Mouse (Mus musculus): ENCODE results near the gene Fam186a.
"Not testable (repeated sequence)": the region's sequence is repeated elsewhere in the genome, so short reads cannot be mapped to it uniquely, and the experiment has no call there.

The Fam186a gene

GRCm38 (mm10) chr15:99934501-99934900 lies 32.4 kb downstream of the Fam186a start:
- DNase-seq (ENCODE audit: low read depth, low spot score), result peak; percentile 11

- no peak for DNase-seq (ENCODE audit: low read depth, low spot score)
These were observed 35.6 kb downstream of the Fam186a start for GRCm38 (mm10) chr15:99931231-99931630.

- no peak for DNase-seq (ENCODE audit: low read depth, low spot score)
These were observed 47.2 kb downstream of the Fam186a start for GRCm38 (mm10) chr15:99919601-99920158.

- DNase-seq (ENCODE audit: low read depth, low spot score), result no peak
These were observed 49.6 kb downstream of the Fam186a start for GRCm38 (mm10) chr15:99917264-99917663.

GRCm38 (mm10) chr15:99914613-99915012 lies 52.2 kb downstream of the Fam186a start:
- DNase-seq (ENCODE audit: low read depth, low spot score), result no peak

- DNase-seq (ENCODE audit: low read depth, low spot score), result no peak
These were observed 55.1 kb downstream of the Fam186a start for GRCm38 (mm10) chr15:99911785-99912184.

GRCm38 (mm10) chr15:99909339-99909996 lies 57.4 kb downstream of the Fam186a start:
- DNase-seq (ENCODE audit: low read depth, low spot score), result peak; percentile 64

- DNase-seq (ENCODE audit: low read depth, low spot score), result no peak
These were observed 59.3 kb downstream of the Fam186a start for GRCm38 (mm10) chr15:99907514-99907913.

GRCm38 (mm10) chr15:99907041-99907440 lies 59.8 kb downstream of the Fam186a start:
- no peak for DNase-seq (ENCODE audit: low read depth, low spot score)

- no peak for DNase-seq (ENCODE audit: low read depth, low spot score)
These were observed 62.0 kb downstream of the Fam186a start for GRCm38 (mm10) chr15:99904841-99905240.

- DNase-seq (ENCODE audit: low read depth, low spot score), result peak; percentile 95
These were observed 62.5 kb downstream of the Fam186a start for GRCm38 (mm10) chr15:99904333-99904732.

- DNase-seq (ENCODE audit: low read depth, low spot score), result no peak
These were observed 63.6 kb downstream of the Fam186a start for GRCm38 (mm10) chr15:99903227-99903626.

GRCm38 (mm10) chr15:99902786-99903185 lies 64.1 kb downstream of the Fam186a start:
- no peak for DNase-seq (ENCODE audit: low read depth, low spot score)

GRCm38 (mm10) chr15:99896621-99897020 lies 70.2 kb downstream of the Fam186a start:
- peak; percentile 18 for DNase-seq (ENCODE audit: low read depth, low spot score)

GRCm38 (mm10) chr15:99891355-99891754 lies 75.5 kb downstream of the Fam186a start:
- DNase-seq (ENCODE audit: low read depth, low spot score), result no peak

GRCm38 (mm10) chr15:99890412-99891236 lies 76.2 kb downstream of the Fam186a start:
- DNase-seq (ENCODE audit: low read depth, low spot score), result no peak

- DNase-seq (ENCODE audit: low read depth, low spot score), result no peak
These were observed 77.5 kb downstream of the Fam186a start for GRCm38 (mm10) chr15:99889275-99889874.

GRCm38 (mm10) chr15:99887130-99887529 lies 79.7 kb downstream of the Fam186a start:
- DNase-seq (ENCODE audit: low read depth, low spot score), result not testable (repeated sequence)

- no peak for DNase-seq (ENCODE audit: low read depth, low spot score)
These were observed 82.8 kb downstream of the Fam186a start for GRCm38 (mm10) chr15:99884038-99884437.

- DNase-seq (ENCODE audit: low read depth, low spot score), result no peak
These were observed 88.3 kb downstream of the Fam186a start for GRCm38 (mm10) chr15:99878541-99878940.

- peak; percentile 92 for DNase-seq (ENCODE audit: low read depth, low spot score)
These were observed 91.5 kb downstream of the Fam186a start, which contains the start of gene Lima1 for GRCm38 (mm10) chr15:99875334-99875869. Gene Lima1, minus strand, starts transcription at chr15:99875456.

Data from 3T3-L1 (cell line).